Mouse (Mus musculus): ENCODE results near the gene Rassf8. TPM values are rescaled to one million over a fixed set of nuclear protein-coding genes. Genes with fewer than 3 reads are reported as not detected.
A peak's percentile ranks its signal among the peaks of the same experiment; 100 is the strongest.

Gene Rassf8
- polyA plus RNA-seq, 1 experiment from 2014 or later, result 3.8 TPM

DNA sequence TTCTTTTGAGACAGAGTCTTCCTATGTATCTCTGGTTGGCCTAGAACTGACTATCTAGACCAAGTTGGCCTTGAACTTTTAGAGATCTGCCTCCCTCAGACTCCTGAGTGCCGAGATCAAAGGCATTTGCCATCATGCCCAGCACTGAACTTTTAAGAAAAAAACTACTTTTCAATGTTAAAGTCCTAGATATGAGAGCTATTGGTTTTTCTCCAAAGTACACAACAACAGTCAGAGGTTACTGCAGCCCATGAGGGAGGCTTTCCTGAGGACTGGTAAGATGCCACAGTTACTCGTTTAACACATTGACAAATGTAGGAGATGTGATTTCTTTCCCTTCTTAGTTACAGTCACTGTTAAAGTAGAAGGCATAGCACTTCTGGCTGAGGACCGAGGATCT is 6.5 kb upstream of the Rassf8 start:
- no peaks in the 10 kb centered on the region for H3K9me3 ChIP-seq (ENCODE audit: control insufficient read depth, low read length)
- ATAC-seq (ENCODE audit: low FRiP score) (no peak), DNase-seq (ENCODE audit: low spot score, missing footprints) (no peak)
- no peaks in the 10 kb centered on the region for H3K4me1 ChIP-seq (ENCODE audit: control insufficient read depth, insufficient read depth, low read length)
- no peak overlapping the region for H3K9ac ChIP-seq (ENCODE audit: low read length)
- no peak overlapping the region for H3K27ac ChIP-seq (ENCODE audit: low read depth, low read length)
- 83% methylated on average over 3 of the region's 3 CpGs for WGBS
- H3K36me3 ChIP-seq (ENCODE audit: control insufficient read depth, insufficient read depth, low read length), result no peaks in the 10 kb centered on the region
- no peak overlapping the region for H3K4me3 ChIP-seq (ENCODE audit: low read depth, low read length)
- no peak overlapping the region for H3K4me2 ChIP-seq
- no peaks in the 10 kb centered on the region for H3K27me3 ChIP-seq (ENCODE audit: control insufficient read depth, insufficient read depth, low read length)

DNA sequence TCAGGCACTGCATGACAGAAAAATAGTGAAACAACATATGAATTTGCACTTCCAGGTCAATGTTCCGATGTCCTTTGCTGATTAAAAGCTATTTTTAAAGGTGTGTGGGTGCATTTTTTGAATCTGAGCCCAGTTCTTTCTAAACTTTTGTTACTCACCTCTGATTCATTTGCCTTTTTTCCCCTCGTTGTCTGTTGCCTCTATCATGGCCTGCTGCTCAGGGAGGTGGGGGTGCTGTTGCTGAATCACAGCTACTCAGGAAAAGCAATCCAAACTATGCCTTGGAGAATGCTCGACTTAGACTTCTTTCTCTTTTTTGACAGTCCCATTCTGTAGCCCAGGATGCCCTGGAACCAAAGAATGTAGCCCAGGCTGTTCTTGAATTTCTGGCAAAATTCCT is 1.3 kb upstream of the Rassf8 start:
- no peak for ATAC-seq (ENCODE audit: low FRiP score)
- Histone ChIP-seq H3K9ac (ENCODE audit: low read length) (no peak overlapping the region), H3K9me3 (ENCODE audit: control insufficient read depth, low read length) (no peaks in the 10 kb centered on the region), H3K4me3 (ENCODE audit: low read depth, low read length) (no peak overlapping the region), H3K4me1 (ENCODE audit: control insufficient read depth, insufficient read depth, low read length) (peaks cover 7% of the 10 kb centered on the region; the same call in 1 of the 2 replicates), H3K27me3 (ENCODE audit: control insufficient read depth, insufficient read depth, low read length) (no peaks in the 10 kb centered on the region), H3K27ac (ENCODE audit: low read depth, low read length) (no peak overlapping the region), H3K36me3 (ENCODE audit: control insufficient read depth, insufficient read depth, low read length) (no peaks in the 10 kb centered on the region), H3K4me2 (no peak overlapping the region)
- no peak for DNase-seq (ENCODE audit: low spot score, missing footprints)
- 43% methylated on average over 3 of the region's 3 CpGs for WGBS

- ATAC-seq (ENCODE audit: low FRiP score) (peak; percentile 4), DNase-seq (ENCODE audit: low spot score, missing footprints) (peak; percentile 95)
- Histone ChIP-seq H3K27ac (ENCODE audit: low read depth, low read length) (peak overlapping the region; percentile 37), H3K4me3 (ENCODE audit: low read depth, low read length) (peak overlapping the region; percentile 58), H3K4me2 (peak overlapping the region; percentile 54), H3K27me3 (ENCODE audit: control insufficient read depth, insufficient read depth, low read length) (no peaks in the 10 kb centered on the region), H3K9ac (ENCODE audit: low read length) (peak overlapping the region; percentile 70), H3K36me3 (ENCODE audit: control insufficient read depth, insufficient read depth, low read length) (no peaks in the 10 kb centered on the region), H3K4me1 (ENCODE audit: control insufficient read depth, insufficient read depth, low read length) (peaks cover 7% of the 10 kb centered on the region; the same call in 1 of the 2 replicates), H3K9me3 (ENCODE audit: control insufficient read depth, low read length) (no peaks in the 10 kb centered on the region)
- WGBS, result under 1% methylated on average over 54 of the region's 55 CpGs
These were observed 548 bp downstream of the Rassf8 start for GRCm38 (mm10) chr6:145746921-145747670.

DNA sequence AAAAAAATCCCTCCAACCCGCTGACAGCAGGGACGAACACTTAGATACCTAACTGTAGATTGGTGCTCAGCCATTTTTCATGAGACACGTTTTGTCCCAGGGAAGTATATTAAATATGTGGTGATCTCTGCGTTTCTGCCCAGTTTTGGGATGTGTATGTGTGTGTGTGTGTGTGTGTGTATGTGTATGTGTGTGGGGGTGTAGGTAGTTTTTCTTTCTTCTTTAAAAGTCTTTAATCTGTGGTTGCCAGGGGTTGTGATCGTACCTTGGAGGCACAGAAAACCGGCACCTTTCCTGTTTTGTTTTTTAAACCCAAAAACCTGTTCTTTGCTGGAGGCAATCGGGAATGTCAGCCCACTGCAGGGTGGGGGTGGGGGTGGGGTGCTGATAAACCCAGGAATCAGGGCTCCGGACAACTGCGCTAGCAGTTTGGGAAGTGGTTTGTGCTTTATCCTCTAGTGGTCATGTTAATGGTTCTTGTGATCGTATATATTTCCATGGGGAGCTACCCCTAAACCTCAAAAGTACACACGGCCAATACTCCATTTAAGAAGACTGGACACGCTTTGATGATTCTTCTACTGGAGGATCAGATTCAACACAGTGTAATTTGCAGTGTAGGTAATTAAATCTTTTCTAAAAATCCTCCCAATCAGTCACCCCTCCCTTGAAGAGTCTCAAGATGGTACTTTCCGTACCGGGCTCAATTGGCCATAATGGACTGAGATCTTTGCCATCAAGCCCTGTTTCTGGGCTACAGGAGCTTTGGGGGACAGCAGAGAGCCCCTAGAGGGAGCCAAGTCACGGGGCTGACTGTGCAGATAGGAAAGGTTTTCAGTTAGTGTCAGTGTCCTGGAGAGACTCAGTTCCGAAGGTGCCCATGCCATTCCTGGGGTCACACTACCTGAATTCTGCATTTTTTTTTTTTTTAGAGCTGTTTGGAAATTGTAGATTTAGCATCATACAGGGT is 1.4 kb downstream of the Rassf8 start:
- DNase-seq (ENCODE audit: low spot score, missing footprints) (peak; percentile 92), ATAC-seq (ENCODE audit: low FRiP score) (no peak)
- no peak overlapping the region for H3K27ac ChIP-seq (ENCODE audit: low read depth, low read length)
- no peaks in the 10 kb centered on the region for H3K27me3 ChIP-seq (ENCODE audit: control insufficient read depth, insufficient read depth, low read length)
- peak overlapping the region; percentile 54 for H3K4me2 ChIP-seq
- H3K36me3 ChIP-seq (ENCODE audit: control insufficient read depth, insufficient read depth, low read length), result no peaks in the 10 kb centered on the region
- H3K4me1 ChIP-seq (ENCODE audit: control insufficient read depth, insufficient read depth, low read length), result peaks cover 7% of the 10 kb centered on the region; the same call in 1 of the 2 replicates
- H3K9me3 ChIP-seq (ENCODE audit: control insufficient read depth, low read length), result no peaks in the 10 kb centered on the region
- 17% methylated on average over 16 of the region's 16 CpGs for WGBS
- H3K9ac ChIP-seq (ENCODE audit: low read length), result peak overlapping the region; percentile 70; the same call in 1 of the 2 replicates
- H3K4me3 ChIP-seq (ENCODE audit: low read depth, low read length), result peak overlapping the region; percentile 58

- ATAC-seq (ENCODE audit: low FRiP score) (no peak), DNase-seq (ENCODE audit: low spot score, missing footprints) (no peak)
- Histone ChIP-seq H3K9me3 (ENCODE audit: control insufficient read depth, low read length) (no peaks in the 10 kb centered on the region), H3K36me3 (ENCODE audit: control insufficient read depth, insufficient read depth, low read length) (no peaks in the 10 kb centered on the region), H3K4me2 (no peak overlapping the region), H3K4me3 (ENCODE audit: low read depth, low read length) (no peak overlapping the region), H3K27ac (ENCODE audit: low read depth, low read length) (no peak overlapping the region), H3K9ac (ENCODE audit: low read length) (no peak overlapping the region), H3K4me1 (ENCODE audit: control insufficient read depth, insufficient read depth, low read length) (peaks cover 7% of the 10 kb centered on the region; the same call in 1 of the 2 replicates), H3K27me3 (ENCODE audit: control insufficient read depth, insufficient read depth, low read length) (no peaks in the 10 kb centered on the region)
- 90% methylated on average over 3 of the region's 3 CpGs for WGBS
These were observed 3.8 kb downstream of the Rassf8 start for GRCm38 (mm10) chr6:145750394-145750793.

- Histone ChIP-seq H3K27ac (ENCODE audit: low read depth, low read length) (no peak overlapping the region), H3K36me3 (ENCODE audit: control insufficient read depth, insufficient read depth, low read length) (no peaks in the 10 kb centered on the region), H3K4me1 (ENCODE audit: control insufficient read depth, insufficient read depth, low read length) (peaks cover 3% of the 10 kb centered on the region; the same call in 1 of the 2 replicates), H3K9ac (ENCODE audit: low read length) (no peak overlapping the region), H3K9me3 (ENCODE audit: control insufficient read depth, low read length) (no peaks in the 10 kb centered on the region), H3K4me3 (ENCODE audit: low read depth, low read length) (no peak overlapping the region), H3K27me3 (ENCODE audit: control insufficient read depth, insufficient read depth, low read length) (no peaks in the 10 kb centered on the region), H3K4me2 (no peak overlapping the region)
- WGBS, result 88% methylated on average over 6 of the region's 6 CpGs
- no peak for ATAC-seq (ENCODE audit: low FRiP score)
- DNase-seq (ENCODE audit: low spot score, missing footprints), result no peak
These were observed 6.7 kb downstream of the Rassf8 start for GRCm38 (mm10) chr6:145753296-145753695.

DNA sequence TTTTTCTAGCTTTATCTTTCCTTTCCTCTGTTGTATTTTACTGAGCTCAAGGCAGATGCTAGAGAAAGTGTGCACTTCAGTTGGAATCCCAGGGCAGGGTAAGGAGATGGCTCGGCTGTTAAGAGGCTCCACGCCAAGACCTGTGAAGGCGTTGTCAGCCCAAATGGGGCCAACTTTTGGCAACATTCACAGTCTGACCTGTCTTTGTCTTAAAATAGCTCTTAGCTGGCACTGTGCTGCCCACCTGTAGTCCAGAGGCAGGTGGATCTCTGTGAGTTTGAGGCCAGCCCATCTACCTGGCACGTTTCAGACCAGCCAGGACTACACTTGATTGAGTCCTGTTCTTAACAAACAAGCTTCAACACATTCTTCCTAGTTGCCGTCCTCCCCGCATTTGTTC is 7.9 kb downstream of the Rassf8 start:
- 90% methylated on average over 6 of the region's 6 CpGs for WGBS
- Histone ChIP-seq H3K4me3 (ENCODE audit: low read depth, low read length) (no peak overlapping the region), H3K9ac (ENCODE audit: low read length) (no peak overlapping the region), H3K9me3 (ENCODE audit: control insufficient read depth, low read length) (no peaks in the 10 kb centered on the region), H3K4me1 (ENCODE audit: control insufficient read depth, insufficient read depth, low read length) (0 out of 2 replicates have a peak, but pooled peaks cover 3% of the 10 kb centered on the region), H3K27me3 (ENCODE audit: control insufficient read depth, insufficient read depth, low read length) (no peaks in the 10 kb centered on the region), H3K27ac (ENCODE audit: low read depth, low read length) (no peak overlapping the region), H3K36me3 (ENCODE audit: control insufficient read depth, insufficient read depth, low read length) (no peaks in the 10 kb centered on the region), H3K4me2 (no peak overlapping the region)
- DNase-seq (ENCODE audit: low spot score, missing footprints) (no peak), ATAC-seq (ENCODE audit: low FRiP score) (no peak)

- Histone ChIP-seq H3K36me3 (ENCODE audit: control insufficient read depth, insufficient read depth, low read length) (no peaks in the 10 kb centered on the region), H3K9me3 (ENCODE audit: control insufficient read depth, low read length) (no peaks in the 10 kb centered on the region), H3K4me1 (ENCODE audit: control insufficient read depth, insufficient read depth, low read length) (0 out of 2 replicates have a peak, but pooled peaks cover 3% of the 10 kb centered on the region), H3K4me2 (no peak overlapping the region), H3K27ac (ENCODE audit: low read depth, low read length) (no peak overlapping the region), H3K9ac (ENCODE audit: low read length) (no peak overlapping the region), H3K27me3 (ENCODE audit: control insufficient read depth, insufficient read depth, low read length) (no peaks in the 10 kb centered on the region), H3K4me3 (ENCODE audit: low read depth, low read length) (no peak overlapping the region)
- DNase-seq (ENCODE audit: low spot score, missing footprints) (no peak), ATAC-seq (ENCODE audit: low FRiP score) (no peak)
- WGBS, result 83% methylated on average over 14 of the region's 14 CpGs
These were observed 9.5 kb downstream of the Rassf8 start for GRCm38 (mm10) chr6:145755942-145756639.
